Mouse (Mus musculus) left cerebral cortex, adult 2 months (tissue): ENCODE data around the gene Gm49378. TPM values are rescaled to one million over a fixed set of nuclear protein-coding genes. Genes with fewer than 3 reads are reported as not detected.

Source experiments
- DNase-seq, 2 experiments: peaks; one replicate each; pipeline ENCODE4 v3.0.0; 2021 to 2022; ENCODE audit warnings: low spot score in 2 of 2, mixed read lengths in 1 of 2; ENCODE audit errors: extremely low spot score in 1 of 2
- H3K27ac ChIP-seq: fragments of 200-600 bp; 2 replicates; pipeline ENCODE4 v1.8.1; 2022
- H3K4me3 ChIP-seq: fragments of 200-600 bp; 2 replicates; pipeline ENCODE4 v1.8.1; 2022
- CTCF ChIP-seq: fragments of 200-600 bp; IDR thresholded peaks from 2 replicates; pipeline ENCODE4 v1.8.1; 2022; ENCODE audit warnings: antibody characterized with exemption, mild to moderate bottlenecking, moderate library complexity
- intact Hi-C: fragments of 180-260 bp; cut with DNase I; formaldehyde crosslinking; loops from one replicate; pipeline ENCODE4 v1.15.1; 2025
- total RNA-seq, 2 experiments: library from RNA; stranded (reverse); gene quantifications; 2 replicates each; pipeline ENCODE4 v1.2.3; 2021

The Gm49378 gene
- total RNA-seq, 2 experiments from 2014 or later: 3.5 to 6.1 TPM

DNA sequence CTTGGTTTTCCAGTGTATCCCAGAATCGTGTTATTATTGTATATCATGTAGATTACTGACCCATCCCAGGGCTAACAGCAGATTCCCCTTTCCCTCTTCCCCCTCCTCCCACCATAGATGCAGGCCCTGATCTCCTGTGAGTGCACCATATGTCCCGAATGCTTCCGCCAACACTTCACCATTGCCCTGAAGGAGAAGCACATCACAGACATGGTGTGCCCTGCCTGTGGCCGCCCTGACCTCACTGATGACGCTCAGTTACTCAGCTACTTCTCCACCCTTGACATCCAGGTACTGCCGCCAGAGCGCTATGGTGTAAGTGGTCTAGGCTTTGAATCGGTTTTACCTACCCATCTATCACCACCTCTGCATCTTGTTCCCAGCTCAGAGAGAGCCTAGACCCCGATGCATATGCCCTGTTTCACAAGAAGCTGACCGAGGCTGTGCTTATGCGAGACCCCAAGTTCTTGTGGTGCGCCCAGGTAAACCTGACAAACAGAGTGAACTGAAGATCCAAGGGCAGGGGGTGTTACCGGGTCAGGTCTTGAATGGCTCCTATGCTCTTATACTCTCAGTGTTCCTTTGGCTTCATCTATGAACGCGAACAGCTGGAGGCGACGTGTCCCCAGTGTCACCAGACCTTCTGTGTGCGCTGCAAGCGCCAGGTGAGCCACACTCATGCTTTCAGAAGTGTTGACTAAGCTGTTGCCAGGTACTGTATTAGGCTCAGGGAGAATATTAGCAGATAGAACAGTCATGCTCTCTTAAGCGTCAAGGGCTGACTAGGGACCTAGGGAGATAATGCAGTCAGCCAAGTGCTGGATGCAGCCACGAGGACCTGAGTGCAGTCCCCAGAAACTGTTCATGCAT is 38.9 kb downstream of the Gm49378 start:
- Histone ChIP-seq H3K4me3 (no peak overlapping the region), H3K27ac (no peak overlapping the region)
- no peak for TF ChIP-seq CTCF
- no peak for DNase-seq
- intact Hi-C loops: no loop called here

DNA sequence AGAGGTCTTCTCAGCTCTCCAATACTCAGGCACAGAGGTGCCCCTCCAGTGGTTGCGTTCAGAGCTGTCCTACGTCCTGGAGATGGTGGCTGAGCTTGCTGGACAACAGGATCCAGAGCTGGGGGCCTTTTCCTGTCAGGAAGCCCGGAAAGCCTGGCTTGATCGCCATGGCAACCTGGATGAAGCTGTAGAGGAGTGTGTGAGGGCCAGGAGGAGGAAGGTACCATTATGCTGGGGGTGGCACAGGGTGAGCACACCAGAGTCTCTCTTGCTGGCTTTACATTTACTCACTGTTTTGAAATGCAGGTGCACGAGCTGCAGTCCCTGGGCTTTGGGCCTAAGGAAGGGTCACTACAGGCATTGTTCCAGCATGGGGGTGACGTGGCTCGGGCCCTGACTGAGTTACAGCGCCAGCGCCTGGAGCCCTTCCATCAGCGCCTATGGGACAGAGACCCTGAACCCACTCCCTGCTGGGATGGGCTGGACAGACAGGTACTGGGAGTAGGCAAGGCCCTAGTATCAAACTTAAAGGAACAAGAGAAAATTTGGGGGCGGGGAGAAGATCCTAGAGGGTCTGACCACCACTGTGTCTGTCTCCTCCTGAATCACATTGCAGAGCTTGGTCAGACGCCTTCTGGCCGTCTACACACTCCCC is 41.5 kb downstream of the Gm49378 start:
- no peak for DNase-seq
- no peak overlapping the region for H3K27ac ChIP-seq
- no peak overlapping the region for H3K4me3 ChIP-seq
- no peak for TF ChIP-seq CTCF
- intact Hi-C loops: no loop called here

DNA sequence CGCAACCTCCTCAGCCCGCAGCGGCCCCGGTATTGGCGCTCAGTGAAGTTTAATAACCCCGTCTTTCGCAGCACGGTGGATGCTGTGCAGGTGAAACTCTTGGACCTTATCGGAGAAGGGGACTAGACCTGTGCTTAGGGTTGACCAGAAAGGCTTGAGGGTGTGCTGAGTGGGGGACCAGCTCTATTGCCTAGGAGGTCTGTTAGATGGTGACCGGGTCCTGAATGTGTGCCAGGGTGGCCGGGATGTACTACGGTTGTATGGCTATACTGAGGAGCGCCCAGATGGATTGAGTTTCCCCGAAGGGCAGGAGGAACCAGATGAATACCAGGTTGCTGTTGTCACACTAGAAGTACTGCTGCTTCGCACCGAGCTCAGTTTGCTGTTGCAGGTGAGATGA is 45.5 kb downstream of the Gm49378 start:
- TF ChIP-seq CTCF: no peak
- intact Hi-C loops: no loop called here
- H3K4me3 ChIP-seq: peak overlapping the region; percentile 91
- peak overlapping the region; percentile 79; the same call in 1 of the 2 replicates for H3K27ac ChIP-seq
- DNase-seq: no peak

DNA sequence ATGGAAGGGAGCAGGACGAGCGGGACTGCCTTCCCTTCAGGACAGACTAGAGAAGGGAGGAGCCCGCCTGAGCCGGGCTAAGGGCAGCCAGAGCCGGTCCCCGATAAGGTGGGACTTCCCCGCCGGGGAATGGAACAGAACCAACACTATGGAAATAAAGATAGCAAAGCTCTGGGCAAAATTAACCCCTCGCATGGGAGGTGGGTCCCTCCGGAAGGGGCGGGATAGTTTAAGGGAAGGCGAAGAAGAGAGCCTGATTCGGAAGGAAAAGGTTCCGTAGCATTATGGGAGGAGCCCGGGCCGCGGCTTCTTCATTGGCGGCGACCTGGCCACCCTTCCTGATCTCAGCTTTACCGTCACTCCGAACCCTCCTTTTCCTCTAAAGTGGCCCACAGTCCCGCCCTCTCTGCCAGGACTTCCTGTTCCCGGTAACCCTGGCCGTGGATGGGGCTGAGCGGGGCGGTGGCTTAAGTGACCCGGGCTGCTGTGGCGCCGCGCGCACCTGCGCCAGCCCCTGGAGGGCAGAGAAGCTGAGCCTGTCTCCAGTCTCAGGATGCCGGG is 46.3 kb downstream of the Gm49378 start, which contains the start of gene Rnf31:
Gene Rnf31 (plus strand): TSS at position 378 of the 561 bp plus-strand sequence.
- Histone ChIP-seq H3K4me3 (peak within 1 kb of the TSS; percentile 91), H3K27ac (peak within 1 kb of the TSS; percentile 94)
- no peak for TF ChIP-seq CTCF
- peak; percentile 89 to 90 for DNase-seq
- intact Hi-C loops: loop anchor here (1.0 kb wide), 1 partner anchor 31 kb away; the partner anchor contains the start of genes A730061H03Rik and Dcaf11

DNA sequence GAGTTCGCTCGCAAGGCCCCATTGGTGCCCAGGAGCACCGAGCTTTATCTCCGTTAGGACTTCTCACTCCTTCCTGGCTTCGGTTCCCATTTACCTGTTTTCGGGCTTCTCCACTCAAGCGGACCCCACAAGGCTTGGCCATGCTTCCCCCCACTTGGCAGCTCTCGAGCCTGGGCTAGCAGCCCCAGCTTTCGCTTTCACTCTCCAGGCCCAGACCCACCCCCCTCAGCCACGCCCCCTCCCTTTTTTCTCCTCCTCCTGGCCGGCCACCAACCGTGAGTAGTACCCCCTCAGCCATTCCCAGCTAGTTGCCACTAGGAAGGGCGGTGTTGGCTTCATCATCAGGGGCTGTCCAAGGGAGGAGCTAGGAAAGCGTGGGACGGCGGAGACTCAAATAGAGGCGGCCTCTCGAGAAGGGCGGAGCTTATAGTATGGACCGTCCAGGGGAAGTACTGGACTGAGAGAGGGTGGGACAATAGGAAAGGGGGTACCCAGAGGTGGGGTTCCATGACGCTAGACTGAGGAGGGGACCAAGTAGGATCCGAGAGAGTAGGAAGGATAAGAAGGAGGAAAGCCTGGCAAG is 46.9 kb downstream of the Gm49378 start, which contains the start of gene Psme2:
Gene Psme2 (minus strand): TSS at position 366 of the 583 bp plus-strand sequence.
- DNase-seq: peak; percentile 86 to 88
- Histone ChIP-seq H3K4me3 (peak within 1 kb of the TSS; percentile 91), H3K27ac (peak within 1 kb of the TSS; percentile 94)
- TF ChIP-seq CTCF: no peak
- intact Hi-C loops: loop anchor here (1.0 kb wide), 1 partner anchor 31 kb away; the partner anchor contains the start of genes A730061H03Rik and Dcaf11

DNA sequence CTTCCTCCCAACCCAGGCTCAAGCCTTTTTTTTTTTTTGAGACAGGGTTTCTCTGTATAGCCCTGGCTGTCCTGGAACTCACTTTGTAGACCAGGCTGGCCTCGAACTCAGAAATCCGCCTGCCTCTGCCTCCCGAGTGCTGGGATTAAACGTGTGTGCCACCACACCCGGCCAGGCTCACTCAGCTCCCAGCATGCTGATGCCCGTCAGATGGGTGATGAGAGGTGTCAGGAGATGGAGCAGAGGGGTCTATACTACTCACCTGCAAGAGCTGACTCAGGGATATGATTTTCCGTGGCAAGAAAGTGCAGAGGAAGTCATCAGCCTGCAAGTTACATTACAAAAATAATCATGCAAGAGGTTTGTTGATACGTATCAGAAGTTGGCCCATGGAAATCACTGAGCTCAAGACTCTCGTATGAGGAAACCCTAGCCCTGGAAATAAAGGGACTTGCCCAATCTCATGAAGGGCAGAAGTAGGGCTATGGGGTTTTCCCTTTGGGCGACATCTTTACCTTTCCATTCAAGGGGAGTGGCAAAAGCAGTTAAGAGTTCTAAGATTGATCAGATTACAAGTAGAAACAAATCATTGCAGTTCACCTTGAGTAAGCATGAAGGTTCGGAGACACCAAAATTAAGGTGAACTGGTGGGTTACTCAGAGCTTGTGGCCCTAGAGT is 47.8 kb downstream of the Gm49378 start:
- intact Hi-C loops: no loop called here
- H3K4me3 ChIP-seq: peak overlapping the region; percentile 91
- TF ChIP-seq CTCF: no peak
- no peak for DNase-seq
- H3K27ac ChIP-seq: peak overlapping the region; percentile 73

DNA sequence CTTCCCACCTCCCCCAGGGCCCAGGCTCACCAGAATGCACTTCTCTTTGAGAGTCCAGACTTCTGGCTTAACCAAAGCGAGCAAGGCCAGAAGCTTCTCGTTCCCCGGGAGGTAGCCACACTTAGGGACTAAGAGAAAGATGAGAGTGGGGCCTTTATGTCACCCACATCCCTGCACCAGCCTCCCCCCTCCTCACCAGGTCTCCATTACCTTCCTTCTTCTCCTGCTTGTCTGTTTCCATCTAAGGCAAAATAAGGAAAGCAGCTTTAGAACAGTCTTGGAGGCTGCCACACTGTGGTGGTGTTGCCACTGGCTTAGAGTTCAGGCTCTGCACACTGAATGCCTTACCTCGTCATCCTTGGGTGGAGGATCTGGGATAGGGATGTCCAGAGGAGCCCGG is 48.4 kb downstream of the Gm49378 start:
- no peak for TF ChIP-seq CTCF
- intact Hi-C loops: no loop called here
- Histone ChIP-seq H3K4me3 (no peak overlapping the region), H3K27ac (no peak overlapping the region)
- DNase-seq: no peak

DNA sequence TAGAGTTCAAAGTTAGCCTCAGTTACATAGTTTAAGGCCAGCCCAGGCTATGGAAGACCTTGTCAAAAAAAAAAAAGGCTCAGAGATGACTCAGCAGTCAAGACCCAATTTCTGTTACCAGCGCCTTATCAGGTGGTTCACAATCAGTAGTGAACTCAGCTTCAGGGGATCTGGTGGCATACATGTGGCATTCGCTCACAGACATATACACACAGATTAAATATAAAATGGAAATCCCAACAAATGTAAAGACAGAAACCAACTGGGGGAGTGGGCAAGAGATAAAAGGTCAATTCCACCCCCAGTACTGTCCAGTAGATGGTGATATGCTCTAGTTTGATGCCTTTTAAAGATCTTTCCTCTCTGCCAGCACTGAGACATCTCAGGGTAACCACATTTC is 51.5 kb downstream of the Gm49378 start:
- intact Hi-C loops: no loop called here
- H3K27ac ChIP-seq: no peak overlapping the region
- H3K4me3 ChIP-seq: no peak overlapping the region
- TF ChIP-seq CTCF: no peak; the same call in 1 of the 2 replicates
- no peak for DNase-seq

DNA sequence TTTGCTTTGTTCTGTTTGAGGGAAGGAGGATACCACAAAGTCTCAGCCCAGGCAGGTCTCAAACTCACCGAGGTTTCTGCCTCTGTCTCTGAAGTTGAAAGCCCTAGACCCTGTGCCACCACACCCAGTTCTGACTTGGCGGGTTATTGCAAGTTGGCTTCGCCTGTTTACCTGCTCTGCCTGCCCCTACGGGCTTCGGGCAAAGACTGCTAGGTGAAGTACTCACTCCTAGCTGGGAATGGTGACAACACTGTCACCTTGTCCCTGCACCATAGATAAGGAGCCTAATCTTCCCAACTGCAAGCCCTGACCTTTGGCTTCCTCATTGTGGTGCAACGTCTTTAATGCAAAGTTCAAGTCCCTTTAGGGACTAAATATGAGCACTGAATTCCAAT is 52.1 kb downstream of the Gm49378 start:
- Histone ChIP-seq H3K4me3 (peak overlapping the region; percentile 90), H3K27ac (peak overlapping the region; percentile 93)
- intact Hi-C loops: no loop called here
- no peak for DNase-seq
- TF ChIP-seq CTCF: no peak

DNA sequence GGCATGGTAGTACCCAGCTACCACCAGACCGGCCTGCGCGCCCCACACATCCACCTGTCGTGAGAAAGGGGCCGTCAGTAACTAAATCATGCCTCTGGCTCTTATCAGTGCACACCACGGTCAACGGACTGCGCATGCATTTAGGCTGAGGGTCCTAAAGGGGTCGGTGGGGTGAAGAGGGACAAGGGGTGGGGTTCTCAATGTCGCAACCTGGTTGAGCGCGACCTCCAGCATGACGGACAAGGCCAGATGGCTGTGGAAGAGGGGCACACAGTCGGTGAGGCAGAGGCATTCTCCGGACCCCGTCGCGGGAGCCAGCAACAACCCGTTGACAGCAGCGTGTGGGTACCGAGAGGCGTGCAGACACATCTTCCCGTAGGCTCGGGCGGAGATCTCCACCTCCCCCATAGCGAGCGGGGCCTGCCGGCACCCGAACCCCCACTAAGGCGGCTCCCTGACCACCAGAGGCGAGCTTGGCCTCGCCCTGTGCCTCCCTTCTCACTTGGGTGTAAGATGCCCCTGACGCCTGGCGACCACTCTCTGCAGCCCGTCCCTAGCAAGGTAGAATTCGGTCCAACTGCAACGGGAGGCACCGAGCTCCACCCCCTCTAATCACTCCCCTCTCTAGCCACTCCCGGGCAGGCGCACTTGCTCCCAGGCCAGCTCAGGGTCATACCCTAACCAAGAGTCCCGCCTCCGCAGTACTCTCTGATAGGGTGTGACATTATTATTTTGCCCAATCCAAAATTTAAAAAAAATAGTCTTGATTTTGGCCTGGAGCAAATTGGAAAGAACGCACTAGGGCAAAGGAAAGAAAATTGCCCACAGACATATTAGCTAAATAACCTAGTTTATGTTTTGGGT is 52.8 kb downstream of the Gm49378 start, which contains the start of gene Emc9:
Gene Emc9 (minus strand): TSS at position 601 of the 864 bp plus-strand sequence.
- intact Hi-C loops: no loop called here
- peak within 1 kb of the TSS; percentile 90 for H3K4me3 ChIP-seq
- H3K27ac ChIP-seq: peak within 1 kb of the TSS; percentile 93
- TF ChIP-seq CTCF: no peak; the same call in 1 of the 2 replicates
- peak; percentile 59 to 64 for DNase-seq
